Mouse (Mus musculus): Measurements from ENCODE around the gene Glb1l. TPM values are rescaled to one million over a fixed set of nuclear protein-coding genes. Genes with fewer than 3 reads are reported as not detected.

Gene Glb1l
- 10 to 100 TPM; 18.3 to 22.1 TPM for total RNA-seq (2021)

DNA sequence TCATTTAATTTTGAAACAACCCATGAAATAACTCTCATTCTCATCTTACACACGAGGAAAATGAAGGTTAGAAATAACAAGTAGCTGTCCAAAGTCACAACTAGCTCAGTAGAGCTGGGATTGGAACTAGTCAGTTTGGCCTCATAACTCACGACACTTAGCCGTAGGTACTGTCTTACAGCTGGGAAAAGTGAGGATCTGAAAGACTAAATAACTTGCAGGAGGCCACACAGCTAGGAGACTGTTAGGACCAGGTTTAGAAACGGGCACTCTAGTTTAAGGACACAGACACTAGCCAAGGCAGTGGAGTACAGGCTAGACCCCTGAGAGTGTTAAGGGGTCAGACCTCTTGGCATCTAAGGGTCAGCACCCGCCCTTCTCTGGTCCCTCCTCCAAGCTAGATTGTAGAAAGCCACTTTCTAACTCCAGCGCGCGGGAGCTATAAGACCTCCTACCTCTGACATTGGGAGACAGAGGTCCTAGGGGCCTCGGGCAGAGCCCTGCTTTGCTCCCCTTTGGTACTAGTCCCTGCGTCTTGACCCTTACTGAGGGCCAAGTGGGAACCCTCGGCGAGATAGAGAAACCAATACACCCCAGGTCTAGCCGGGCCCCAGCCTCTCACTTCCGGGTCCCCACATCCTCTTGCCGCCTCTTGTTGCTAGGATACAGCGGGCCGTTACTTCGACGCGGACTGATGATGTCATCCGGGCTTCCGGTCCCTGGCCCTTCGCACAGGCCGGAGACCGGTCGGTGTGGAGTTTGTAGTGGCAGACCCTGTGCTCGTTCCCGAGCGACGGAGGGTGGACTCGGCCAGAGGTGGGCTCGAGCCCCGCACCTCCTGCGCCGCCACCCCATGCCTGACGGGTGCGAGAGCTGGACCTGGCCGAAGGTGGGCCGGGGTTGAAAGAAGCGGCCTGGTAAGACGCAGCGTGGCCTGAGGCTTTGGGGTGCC is at the start of gene Glb1l, which contains the start of gene Stk16:
Gene Glb1l (minus strand): TSS at position 678 of the 952 bp plus-strand sequence.
Gene Stk16 (plus strand): TSS at position 703 of the 952 bp plus-strand sequence.
- intact Hi-C loops (cut with DNase I): no loop called here

DNA sequence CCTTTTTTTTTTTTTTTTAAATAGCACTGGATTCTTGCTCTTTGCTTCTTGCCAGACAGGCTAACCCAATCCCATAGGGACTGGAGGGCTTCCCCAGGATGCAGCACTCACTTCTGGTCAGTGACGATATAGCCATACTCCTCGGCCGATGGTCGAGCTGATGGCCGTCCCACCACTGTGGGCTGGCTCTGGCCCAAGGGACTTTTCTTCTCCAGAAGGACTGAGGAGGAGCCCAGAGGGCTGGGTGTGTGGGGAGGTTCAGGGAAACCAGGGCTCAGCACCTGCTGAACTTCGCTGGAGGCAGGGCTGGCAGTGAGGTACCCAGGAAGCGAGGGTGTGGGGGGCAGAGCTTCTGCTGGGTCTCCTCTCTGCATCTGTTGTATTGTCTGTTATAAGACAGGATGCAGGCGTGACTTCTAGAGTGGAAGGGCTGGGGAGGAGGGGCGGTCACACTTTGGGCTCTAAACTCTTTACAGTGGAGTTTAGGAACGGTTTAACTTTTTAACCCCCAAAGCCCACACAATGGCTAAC is 45.0 kb upstream of the Glb1l start:
- intact Hi-C loops (cut with DNase I): no loop called here
- no peak for DNase-seq (ENCODE audit: extremely low spot score in 1 of 2, low spot score in 2 of 2)

More for the DNA sequence above, at the start of gene Glb1l, which contains the start of gene Stk16:
- peak; percentile 97 to 98 for DNase-seq (ENCODE audit: extremely low spot score in 1 of 2, low spot score in 2 of 2)

DNA sequence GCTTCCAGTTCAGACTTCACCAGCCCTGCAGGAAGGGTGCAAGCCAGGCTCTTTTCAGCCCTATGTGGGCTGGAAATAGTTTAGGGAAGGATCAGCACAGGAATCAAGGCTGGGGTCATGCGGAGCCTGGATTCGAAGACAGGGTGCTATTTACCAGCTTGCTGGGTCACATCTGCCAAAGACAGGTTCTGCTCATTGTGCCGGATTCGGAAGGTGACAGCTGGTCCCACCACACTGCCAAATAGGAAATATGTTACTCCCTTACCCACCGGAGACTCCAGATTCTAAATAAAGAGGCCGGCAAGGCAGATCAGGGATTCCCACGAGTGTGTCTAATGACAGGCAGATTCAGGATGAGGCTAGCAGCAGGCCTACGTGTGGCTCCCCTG is 44.0 kb upstream of the Glb1l start:
- intact Hi-C loops (cut with DNase I): loop anchor here (5.0 kb wide), 1 partner anchor 38 kb away; no protein-coding TSS in a partner anchor
- no peak for DNase-seq (ENCODE audit: extremely low spot score in 1 of 2, low spot score in 2 of 2)

DNA sequence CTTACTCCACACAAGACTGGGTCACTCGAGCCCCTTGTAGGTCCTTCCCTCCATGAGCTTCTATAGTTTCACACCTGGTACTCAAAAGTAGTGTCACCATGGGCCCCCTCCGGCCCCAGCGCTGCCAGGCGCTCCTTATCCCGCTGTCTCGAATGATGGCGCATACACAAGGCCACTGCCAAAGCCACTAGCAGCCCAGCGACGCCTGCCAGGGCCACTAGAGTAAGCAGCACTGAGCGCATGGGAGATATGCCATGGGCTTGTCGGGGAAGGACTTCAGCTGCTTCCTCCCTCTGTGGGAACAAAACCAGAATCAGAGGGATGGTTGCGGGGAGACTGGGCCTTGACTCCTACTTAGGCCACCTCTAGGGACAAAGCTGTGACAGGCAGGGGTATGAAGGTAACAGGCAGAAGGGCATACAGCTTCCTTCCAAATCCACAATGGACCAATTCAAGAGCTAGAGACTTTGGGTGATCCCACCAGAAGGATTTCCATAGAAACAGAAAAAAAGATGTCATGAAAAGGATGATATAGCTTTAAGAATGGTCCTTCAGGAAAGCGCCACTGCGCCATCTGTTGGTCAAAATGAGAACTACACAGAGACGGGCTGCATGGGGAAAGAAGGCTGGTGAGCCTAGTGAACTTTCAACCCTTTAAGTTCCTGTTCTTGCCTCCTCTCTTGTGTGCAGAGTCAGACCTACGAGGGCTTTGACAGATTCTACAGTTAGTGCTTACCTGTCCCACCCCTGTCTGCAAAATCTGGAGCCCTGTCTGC is 43.4 kb upstream of the Glb1l start:
- DNase-seq (ENCODE audit: extremely low spot score in 1 of 2, low spot score in 2 of 2): peak; percentile 81 to 82
- intact Hi-C loops (cut with DNase I): loop anchor here (5.0 kb wide), 1 partner anchor 38 kb away; no protein-coding TSS in a partner anchor

DNA sequence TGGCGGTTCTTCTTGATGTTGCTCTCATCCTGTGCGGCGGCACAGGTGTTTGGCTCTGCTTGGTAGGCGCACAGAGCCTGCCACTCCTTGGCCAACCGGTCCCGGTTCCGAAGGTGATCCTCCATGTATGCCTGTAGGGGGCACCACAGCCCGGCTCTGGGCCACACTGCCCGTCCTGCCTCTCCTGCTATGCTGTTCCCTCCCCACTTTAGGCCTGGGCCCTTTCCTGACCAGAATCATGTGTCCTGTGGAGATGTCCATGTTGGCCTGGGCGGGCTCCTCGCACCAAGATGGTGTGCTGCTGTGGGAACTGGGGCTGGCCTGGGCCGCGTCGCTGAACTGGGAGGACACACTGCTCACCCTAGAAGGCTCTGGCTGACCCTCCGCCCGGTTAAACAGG is 42.4 kb upstream of the Glb1l start:
- intact Hi-C loops (cut with DNase I): loop anchor here (5.0 kb wide), 1 partner anchor 39 kb away; no protein-coding TSS in a partner anchor
- DNase-seq (ENCODE audit: extremely low spot score in 1 of 2, low spot score in 2 of 2): no peak

DNA sequence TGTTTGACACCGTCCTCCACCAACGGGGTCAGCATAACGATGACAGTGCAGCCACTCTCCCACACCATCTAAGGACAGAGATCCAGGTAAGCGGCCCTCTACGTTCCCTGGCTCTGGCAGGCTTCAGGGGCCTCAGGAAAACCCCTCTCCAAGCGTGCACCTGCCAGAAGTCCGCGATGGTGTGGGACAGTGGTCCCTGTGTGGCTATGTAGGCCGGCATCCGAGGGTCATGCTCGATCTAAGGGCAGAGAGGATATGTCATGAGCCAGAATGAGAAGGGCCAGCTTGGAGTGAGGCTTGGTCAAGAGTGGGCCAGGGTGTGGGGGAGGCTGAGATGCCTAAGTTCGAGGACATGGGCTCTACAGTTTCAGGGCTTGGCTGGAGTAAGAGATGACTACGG is 41.7 kb upstream of the Glb1l start:
- intact Hi-C loops (cut with DNase I): loop anchor here (5.0 kb wide), 1 partner anchor 40 kb away; no protein-coding TSS in a partner anchor
- DNase-seq (ENCODE audit: extremely low spot score in 1 of 2, low spot score in 2 of 2): no peak

DNA sequence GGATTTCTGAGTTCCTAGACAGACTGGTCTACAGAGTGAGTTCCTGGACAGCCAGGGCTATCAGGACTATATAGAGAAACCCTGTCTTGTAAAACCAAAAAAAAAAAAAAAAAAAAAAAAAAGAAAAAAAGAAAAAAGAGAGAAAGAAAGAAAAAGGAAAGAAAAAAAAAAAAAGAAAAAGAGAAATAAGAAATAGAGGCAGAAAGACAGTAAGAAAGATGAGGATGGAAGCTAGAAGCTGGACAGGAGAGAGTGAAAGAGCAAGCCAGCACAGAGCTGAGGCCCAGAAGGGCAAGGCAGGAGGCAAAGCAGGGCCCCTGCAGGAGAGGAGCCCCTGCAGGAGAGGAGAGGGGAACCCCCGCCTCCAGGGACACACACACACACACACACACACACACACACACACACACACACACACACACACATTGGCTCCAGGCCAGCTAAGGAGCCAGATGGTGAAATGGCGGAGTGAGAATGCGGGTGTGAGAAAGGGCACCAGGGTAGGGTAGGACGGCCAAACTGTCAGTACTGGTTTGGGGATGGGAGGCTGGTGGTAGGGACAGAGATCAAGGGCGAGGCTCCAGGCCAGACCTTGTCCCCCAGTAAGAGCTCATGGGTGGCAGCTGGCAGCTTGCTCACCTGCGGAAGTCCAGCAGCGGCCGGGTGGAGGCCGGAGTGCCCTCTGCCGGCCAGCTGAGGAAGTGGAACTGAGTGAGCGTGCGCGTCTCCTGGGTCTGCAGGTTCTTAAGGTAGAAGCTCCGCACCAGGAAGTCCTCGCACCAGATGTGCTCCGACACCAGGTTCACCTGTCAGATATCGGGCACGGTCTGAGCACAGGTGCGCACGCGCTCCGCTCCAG is 40.7 kb upstream of the Glb1l start:
- intact Hi-C loops (cut with DNase I): loop anchor here (5.0 kb wide), 1 partner anchor 41 kb away; no protein-coding TSS in a partner anchor
- DNase-seq (ENCODE audit: extremely low spot score in 1 of 2, low spot score in 2 of 2): peak in 1 of 2 experiments; percentile 76

DNA sequence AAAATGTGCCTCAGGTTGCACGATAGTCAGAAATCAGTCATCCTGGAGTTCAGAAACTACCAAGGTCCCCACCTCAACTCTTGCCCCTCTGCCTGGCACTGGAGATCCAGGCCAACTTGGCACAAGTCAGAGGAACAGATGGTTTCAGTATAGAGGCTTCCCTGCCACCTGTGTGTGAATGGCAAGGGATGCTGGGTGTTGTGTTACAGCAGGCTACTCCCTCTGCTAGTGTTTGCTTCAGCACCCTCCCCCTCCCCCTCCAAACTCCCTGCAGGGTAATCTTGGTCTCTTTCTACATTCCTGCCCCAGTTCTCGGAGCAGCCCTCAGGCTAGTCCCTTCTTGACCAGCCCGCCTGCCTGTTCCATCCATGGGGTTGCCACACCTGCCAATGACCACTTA is 39.9 kb upstream of the Glb1l start:
- no peak for DNase-seq (ENCODE audit: extremely low spot score in 1 of 2, low spot score in 2 of 2)
- intact Hi-C loops (cut with DNase I): loop anchor here (5.0 kb wide), 1 partner anchor 42 kb away; no protein-coding TSS in a partner anchor

DNA sequence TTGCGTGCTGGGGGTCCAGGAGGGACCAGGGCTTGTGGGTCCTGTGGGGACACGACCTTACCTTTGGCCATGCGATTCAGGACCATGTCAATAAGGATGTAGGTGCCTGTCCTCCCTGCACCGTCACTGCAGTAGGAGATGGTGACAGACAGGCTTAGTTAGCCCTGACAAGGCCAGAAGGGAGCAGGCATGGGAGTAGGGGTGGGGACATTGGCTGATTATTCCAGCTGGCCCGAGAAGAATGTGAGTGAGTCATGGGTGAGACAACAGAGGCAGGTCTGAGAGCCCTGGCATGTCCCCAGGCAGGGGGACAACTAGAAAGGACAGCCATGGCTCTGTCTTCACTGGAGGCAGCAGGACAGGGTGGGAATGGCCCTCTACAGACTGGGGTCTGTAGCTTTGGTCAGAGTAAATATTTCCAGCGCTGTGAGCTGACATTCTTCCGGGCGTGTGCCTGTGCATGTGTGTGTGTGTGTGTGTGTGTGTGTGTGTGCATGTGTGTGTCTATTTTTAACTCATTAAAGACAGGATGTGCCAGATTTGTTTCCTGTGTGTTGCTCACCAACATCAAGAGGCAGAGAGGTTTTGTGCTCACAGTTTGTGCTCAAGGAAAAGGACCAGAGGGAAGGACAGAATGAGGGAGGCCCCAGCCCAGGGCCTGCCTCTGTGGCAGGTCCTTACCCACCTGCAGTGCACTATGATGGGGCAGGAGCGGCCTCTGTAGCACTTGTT is 37.6 kb upstream of the Glb1l start:
- peak in 1 of 2 experiments; percentile 55 for DNase-seq (ENCODE audit: extremely low spot score in 1 of 2, low spot score in 2 of 2)
- intact Hi-C loops (cut with DNase I): no loop called here

DNA sequence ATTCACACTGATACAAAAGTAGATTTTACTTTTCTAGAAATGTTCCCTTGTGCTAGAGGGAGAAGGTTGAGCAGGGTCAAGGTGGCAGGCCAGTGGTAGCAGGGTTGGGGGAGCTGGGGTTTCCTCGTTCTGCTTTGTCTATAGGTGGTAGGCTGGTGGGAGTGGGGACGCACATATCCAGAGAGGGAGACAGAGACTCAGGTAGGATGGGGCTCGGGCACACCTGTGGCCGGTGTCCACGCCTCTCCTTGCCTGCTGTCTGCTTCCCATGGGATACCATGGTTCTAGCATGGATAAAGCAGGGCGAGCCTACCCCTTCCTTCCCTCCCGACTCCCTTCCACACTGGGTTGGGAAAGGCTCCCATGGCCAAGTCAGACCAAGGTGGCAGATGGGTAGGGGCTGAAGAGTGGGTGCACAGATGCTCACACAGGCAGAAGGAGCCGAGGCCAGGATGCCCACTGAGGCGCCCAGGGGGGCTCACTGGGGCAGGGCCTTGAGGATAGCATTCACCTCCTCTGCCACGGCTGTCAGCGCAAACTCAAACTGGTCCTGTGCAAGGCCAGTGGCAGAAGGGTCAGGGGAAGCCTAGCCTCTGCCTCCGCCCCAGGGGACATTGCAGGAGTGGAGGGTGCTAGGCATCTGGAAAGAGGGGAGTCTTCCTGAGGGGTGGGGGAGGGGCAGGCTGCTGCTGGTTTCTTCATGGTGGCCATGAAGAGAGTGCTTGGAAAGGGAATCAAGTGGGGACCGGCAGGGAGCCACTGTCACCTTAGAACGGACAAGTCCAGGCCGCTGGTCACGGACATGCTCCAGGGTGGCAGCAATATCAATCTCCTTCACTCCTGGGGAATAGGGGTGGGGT is 36.7 kb upstream of the Glb1l start:
- intact Hi-C loops (cut with DNase I): no loop called here
- DNase-seq (ENCODE audit: extremely low spot score in 1 of 2, low spot score in 2 of 2): no peak

DNA sequence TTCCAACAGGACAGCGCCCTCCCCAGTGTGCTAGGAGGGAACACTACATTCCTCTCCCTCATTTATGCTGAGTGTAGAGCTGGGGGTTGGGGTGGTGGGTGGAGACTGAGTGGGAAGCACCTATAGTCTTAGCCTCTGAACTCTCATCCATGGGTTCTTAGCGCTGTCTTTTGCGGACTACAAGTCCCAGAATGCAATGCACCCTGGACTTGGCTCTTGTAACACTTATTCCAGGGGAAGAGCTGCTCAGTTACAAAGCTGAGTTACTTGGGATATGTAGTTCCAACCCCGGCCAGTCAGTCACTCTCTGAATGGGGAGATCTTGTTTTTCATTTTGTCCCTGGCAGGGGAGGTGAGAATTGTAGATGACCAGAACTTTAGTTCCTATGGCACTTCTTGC is 34.2 kb upstream of the Glb1l start:
- peak in 1 of 2 experiments; percentile 66 for DNase-seq (ENCODE audit: extremely low spot score in 1 of 2, low spot score in 2 of 2)
- intact Hi-C loops (cut with DNase I): no loop called here

DNA sequence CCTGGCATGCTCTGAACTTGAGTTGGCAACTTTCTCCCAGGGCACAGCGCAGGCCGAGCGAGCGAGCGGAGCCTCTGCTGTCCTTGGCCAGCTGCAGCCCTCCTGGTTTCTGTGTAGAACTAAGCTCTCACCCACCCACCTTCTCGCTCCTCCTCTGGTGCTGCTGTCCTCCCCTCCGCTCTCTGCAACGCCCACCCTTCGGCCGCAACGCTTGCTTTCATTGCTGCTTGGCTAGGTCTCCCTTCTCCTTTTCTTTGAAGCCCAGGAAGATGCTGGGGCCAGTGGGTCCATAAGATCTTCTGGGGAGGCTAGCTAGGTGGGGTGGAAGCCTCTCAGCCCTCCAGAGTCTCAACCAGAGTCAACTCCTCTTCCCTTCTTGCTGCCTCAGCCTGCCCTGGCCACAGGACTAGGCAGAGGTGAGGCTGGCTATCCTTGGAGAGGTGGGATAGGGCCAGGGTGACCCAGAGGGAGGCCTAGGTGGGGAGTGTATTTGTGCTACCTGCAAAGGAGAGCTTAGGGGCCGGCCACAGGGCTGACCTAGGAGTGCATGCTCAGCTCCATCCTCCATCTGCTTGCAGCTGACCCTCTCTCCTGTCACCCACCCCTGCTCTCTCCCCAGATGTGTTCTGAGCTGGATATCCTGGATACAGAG is 33.7 kb upstream of the Glb1l start:
- intact Hi-C loops (cut with DNase I): no loop called here
- DNase-seq (ENCODE audit: extremely low spot score in 1 of 2, low spot score in 2 of 2): no peak

DNA sequence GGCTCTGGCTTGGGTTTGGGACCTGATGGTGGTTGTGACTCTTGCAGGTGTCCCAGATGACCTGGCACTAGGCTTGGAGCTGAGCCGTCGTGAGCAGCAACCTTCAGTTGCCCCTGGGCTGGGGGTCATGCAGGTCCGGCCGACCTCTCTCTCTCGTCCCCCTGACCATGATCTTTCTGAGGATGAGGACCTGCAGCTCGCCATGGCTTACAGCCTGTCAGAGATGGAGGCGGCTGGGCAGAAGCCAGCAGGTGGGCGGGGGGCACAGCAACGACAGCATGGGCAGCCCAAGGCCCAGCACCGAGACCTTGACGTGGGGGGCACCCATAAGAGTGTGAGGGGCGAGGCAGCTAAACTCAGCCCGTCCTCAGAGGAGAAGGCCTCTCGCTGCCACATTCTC is 32.8 kb upstream of the Glb1l start:
- intact Hi-C loops (cut with DNase I): no loop called here

DNA sequence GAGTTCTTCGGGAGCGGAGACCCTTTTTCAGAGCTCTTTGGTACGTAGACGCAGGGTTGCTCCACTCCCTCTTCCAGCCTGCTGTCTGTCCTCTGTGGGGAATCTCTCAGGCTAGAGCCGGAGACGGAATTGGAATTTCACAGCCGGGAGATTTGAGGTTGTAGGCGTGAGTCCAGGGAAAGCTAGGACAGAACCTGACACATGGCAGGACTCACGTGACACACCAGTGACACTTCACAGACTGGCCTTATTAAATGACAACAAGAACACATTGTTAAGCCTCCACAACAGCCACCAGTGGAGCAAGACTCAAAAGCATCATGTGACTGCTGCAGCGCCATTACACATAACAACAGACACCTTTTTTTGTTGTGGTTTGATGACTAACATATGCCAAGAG is 29.0 kb upstream of the Glb1l start:
- intact Hi-C loops (cut with DNase I): no loop called here
- no peak for DNase-seq (ENCODE audit: extremely low spot score in 1 of 2, low spot score in 2 of 2)

More for the DNA sequence above, 32.8 kb upstream of the Glb1l start:
- no peak for DNase-seq (ENCODE audit: extremely low spot score in 1 of 2, low spot score in 2 of 2)

DNA sequence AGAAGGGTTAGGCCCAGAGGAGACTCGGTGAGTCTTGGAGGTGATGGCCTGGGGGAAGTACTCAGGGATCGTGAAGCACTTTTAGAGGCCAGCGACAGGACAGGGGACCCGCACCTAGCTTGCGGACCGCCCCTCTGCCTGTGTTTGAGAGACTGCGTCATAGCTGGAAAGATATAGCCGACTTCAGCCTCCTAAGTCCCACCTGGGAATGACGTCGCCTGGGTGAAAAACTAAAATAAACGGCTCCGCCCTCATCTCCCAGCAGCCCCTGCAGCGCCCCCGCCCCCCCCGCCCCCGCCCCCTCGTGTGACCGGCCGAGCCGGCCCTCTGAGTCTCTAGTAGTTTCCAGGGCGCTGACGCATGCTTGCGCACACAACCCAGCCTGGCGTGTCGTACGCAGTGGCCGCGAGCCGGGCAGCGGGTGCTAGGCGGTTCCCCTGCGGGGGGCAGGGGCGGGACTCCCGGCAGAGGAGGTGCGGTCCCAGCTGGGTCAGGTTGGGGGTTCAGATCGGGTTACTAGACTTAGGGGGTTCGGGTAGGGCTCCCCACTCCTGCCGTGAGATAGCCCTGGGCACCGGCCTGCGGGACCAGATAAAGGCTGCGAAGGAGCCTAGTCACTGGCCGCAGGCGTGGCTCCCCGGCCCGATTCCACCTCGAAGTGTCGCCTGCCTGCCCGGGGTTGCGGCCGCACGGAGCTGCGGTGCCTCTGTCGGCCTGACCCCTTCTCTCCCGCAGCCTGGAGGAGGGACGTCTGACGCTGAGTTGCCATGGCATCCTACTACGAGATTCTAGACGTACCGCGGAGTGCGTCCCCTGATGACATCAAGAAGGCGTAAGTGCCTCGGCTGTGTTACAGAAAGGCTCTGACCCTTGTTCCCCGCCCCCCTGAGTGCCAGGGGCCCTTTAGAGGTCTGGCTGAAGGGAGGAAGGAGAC is 25.8 kb upstream of the Glb1l start, which contains the start of gene Dnajb2:
Gene Dnajb2 (plus strand): TSS at position 290 of the 934 bp plus-strand sequence.
- intact Hi-C loops (cut with DNase I): no loop called here
- peak; percentile 77 to 90 for DNase-seq (ENCODE audit: extremely low spot score in 1 of 2, low spot score in 2 of 2)
